Comparison of ENCODE assay signal across 10 mouse cellular contexts in the genomic region with DNA sequence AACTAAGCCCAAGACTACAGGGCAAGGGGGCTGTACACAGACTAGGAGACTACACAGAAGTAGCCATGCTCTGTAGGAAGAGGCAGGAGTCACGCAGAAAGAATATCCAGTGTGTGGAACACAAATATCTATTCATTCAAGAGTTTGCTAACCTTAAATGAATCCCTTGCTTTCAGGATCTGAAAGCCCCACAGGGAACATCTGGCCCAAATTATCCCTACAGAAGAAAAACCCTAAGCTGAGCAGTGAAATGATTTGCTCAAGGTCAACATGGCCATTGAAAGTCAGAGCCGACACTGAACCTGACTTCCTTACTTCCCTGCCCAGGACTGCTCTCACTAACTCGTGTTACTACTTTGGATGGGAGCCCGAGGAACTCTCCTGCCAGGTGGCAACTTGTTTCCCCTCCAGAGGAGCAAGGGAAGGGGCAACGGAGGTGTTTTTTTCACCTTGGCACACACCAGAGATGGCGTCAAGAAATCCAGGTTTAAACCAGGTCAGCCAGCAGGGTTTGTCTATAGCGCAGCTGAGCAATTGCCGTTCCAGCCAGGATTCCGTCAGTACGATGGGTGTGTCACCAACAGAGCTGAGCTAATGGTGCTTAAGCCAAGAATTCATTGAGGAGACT.
A peak's percentile ranks its signal among the peaks of the same experiment; 100 is the strongest.
DNase-seq lines count a peak whose midpoint lies in the region; ATAC-seq lines count a peak whose summit lies in the region.
"Had no signal": no experiment of that assay in that cellular context is flagged by ENCODE, and none has a peak within 500 bp of the region (broad histone marks: within the 10 kb centered on the region; RNA-seq: fewer than 3 reads in every experiment).

No protein-coding gene starts in this region.

- no peak overlapping the region for H3K4me2 ChIP-seq in forebrain, embryonic 16.5 days (ENCODE audit: low read length)
- H3K4me2 ChIP-seq: liver, embryonic 11.5 days; midbrain, embryonic 11.5 days had no signal

- H3K27me3 ChIP-seq in forebrain, embryonic 16.5 days (replicated peaks; ENCODE audit: control insufficient read depth, insufficient read depth, low read length), result no peaks in the 10 kb centered on the region

- no peak overlapping the region for H3K27ac ChIP-seq in forebrain, embryonic 16.5 days (ENCODE audit: low read length)

- no peaks in the 10 kb centered on the region for H3K36me3 ChIP-seq in forebrain, embryonic 16.5 days (ENCODE audit: control insufficient read depth, insufficient read depth)

- H3K9me3 ChIP-seq in forebrain, embryonic 16.5 days (ENCODE audit: control insufficient read depth, low read length), result no peaks in the 10 kb centered on the region; the same call in 1 of the 2 replicates

- H3K4me1 ChIP-seq in forebrain, embryonic 16.5 days (replicated peaks; ENCODE audit: control insufficient read depth, insufficient read depth, low read length), result no peaks in the 10 kb centered on the region

- intact Hi-C loops in gastrocnemius, postnatal 14 days (cut with DNase I; ENCODE audit: low total_unique reads), result no loop called here

- no peak overlapping the region for H3K4me3 ChIP-seq in forebrain, embryonic 16.5 days (replicated peaks; ENCODE audit: low read length)

- H3K9ac ChIP-seq in forebrain, embryonic 16.5 days (replicated peaks; ENCODE audit: low read depth, low read length), result no peak overlapping the region

- peak; percentile 2 for DNase-seq in cerebellum, adult 9-10 months
- no peak for DNase-seq in cerebellum, adult 8-10 months
- DNase-seq in kidney, adult 9 months, result peak; percentile 42
- DNase-seq in kidney, postnatal 4 days, result no peak
- peak; percentile 67 for DNase-seq in gastrocnemius, postnatal 14 days
- DNase-seq in lung, postnatal 36 days, result peak; percentile 29
- DNase-seq in right cerebral cortex, postnatal 36 days (ENCODE audit: low spot score in 2 of 2), result no peak

- 83% methylated on average over 10 of the region's 10 CpGs for WGBS in forebrain, embryonic 16.5 days

- ATAC-seq in forebrain, embryonic 16.5 days, result no peak

Comparison
In these comparisons a context has a peak if more than half of its experiments do, and no peak if none do; other contexts are left out.
1. DNase-seq: peak in cerebellum, adult 9-10 months (single experiment), kidney, adult 9 months (single experiment), gastrocnemius, postnatal 14 days (single experiment) and lung, postnatal 36 days (single experiment); none in cerebellum, adult 8-10 months (single experiment), kidney, postnatal 4 days (0 of 2) and right cerebral cortex, postnatal 36 days (0 of 2).